Mouse (Mus musculus): ENCODE data around the gene Gm49721.
"Not testable (repeated sequence)": the region's sequence is repeated elsewhere in the genome, so short reads cannot be mapped to it uniquely, and the experiment has no call there.

The Gm49721 gene

GRCm38 (mm10) chr17:7084523-7084922, 105.8 kb downstream of the Gm49721 start:
- DNase-seq = not testable (repeated sequence)

- not testable (repeated sequence) for DNase-seq
Observed at GRCm38 (mm10) chr17:7085469-7086168, 106.9 kb downstream of the Gm49721 start.

GRCm38 (mm10) chr17:7086836-7087235, 108.1 kb downstream of the Gm49721 start:
- not testable (repeated sequence) for DNase-seq

Measured in kidney, postnatal 4 days (tissue).